Mouse (Mus musculus) liver (tissue): ENCODE data around the gene Klrb1c.
"Not testable (repeated sequence)": the region's sequence is repeated elsewhere in the genome, so short reads cannot be mapped to it uniquely, and the experiment has no call there.

ENCODE experiments used
- DNase-seq: peaks from one replicate; pipeline ENCODE4 v3.0.0-alpha.2; 2020; ENCODE audit warnings: mixed read lengths

Klrb1c gene

DNA sequence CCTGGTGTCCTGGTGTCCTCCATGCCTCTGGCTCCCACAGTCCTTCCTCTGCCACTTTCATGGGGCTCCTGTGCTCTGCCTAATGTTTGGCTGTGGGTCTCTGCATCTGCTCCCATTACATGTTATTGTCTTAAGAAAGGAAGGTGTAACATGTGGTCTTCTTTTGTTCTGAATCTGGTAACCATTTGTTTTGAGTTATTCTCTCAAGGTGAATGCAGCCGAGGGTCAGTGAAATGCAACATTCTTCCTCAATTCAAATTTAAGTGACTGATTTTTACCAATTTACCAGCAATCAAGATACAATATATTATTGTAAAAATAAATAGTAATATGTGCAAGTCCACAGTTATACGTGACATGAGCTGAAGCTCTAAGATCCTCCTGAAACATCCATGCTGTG, at the start of gene Klrb1c:
Gene Klrb1c (minus strand): TSS at position 101 of the 400 bp plus-strand sequence.
- DNase-seq, result no peak

DNA sequence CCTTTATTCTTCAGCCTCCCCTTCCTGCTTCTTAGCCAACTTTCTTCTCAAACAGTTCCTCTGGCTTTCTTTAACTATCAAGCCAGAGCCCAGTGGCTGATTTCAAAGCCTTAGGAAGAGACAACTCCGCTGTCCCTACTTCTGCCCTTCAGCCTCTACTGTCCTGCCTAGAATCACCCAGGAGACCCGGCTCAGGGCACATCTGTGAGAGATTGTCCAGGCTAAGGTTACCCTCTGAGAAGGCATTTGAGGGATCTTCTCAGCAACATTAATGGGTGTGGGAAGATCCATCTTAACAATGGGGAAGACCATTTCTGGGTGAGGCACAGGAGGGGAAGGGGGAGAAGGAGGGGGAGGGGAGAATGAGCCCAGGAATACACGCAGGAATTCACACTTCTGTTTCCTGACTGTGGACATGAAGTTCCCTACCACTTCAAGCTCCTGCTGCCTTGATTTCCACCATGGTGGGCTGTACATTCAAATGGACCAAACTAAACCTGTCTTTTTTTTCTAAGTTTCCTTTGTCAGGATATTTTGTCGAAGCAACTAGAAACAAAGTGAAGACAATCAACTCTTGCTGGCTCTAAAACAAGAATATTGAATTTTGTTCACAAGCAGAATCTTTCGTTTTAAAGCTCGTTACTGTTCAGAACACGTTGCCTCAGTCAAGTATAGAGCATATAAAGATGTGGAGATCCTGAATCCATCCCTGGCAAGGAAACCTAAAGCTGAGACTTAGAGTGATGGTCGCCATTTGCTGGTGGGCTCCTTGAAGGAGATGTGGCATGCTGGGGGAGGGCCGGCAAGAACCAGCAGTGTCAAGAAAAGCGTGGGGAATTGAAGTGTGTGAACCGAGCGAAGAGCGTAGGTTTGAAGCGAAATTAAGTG, 48.7 kb upstream of the Klrb1c start:
- DNase-seq, result no peak

DNA sequence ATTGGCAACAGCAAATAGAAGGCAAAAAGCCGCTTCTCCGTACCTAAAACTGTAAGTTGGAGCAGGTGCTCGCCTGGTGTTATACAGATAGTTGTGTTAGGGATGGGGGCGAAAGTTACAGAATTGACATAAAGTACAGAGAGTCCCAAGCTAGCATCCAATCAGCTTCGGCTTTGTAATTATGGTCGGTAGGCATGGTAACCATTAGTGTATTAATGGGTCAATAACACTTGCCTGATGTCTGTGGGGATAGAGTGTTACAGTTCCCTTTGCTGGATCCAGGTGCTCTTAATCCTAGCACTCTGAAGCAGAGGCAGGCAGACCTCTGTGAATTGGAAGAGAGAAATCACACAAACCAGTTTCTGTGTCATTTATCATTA, 47.9 kb upstream of the Klrb1c start:
- no peak for DNase-seq

GRCm38 (mm10) chr6:128836191-128836954, 47.4 kb upstream of the Klrb1c start:
- DNase-seq, result no peak

- DNase-seq, result no peak
These were observed 46.6 kb upstream of the Klrb1c start for GRCm38 (mm10) chr6:128835571-128835970.

- DNase-seq, result no peak
These were observed 44.0 kb upstream of the Klrb1c start for GRCm38 (mm10) chr6:128833046-128833445.

- no peak for DNase-seq
These were observed 40.8 kb upstream of the Klrb1c start for GRCm38 (mm10) chr6:128829837-128830236.

GRCm38 (mm10) chr6:128826781-128827180, 37.8 kb upstream of the Klrb1c start:
- no peak for DNase-seq

- DNase-seq, result no peak
These were observed 37.1 kb upstream of the Klrb1c start, which contains the start of the genes Gm44511 and Klrb1b for GRCm38 (mm10) chr6:128826132-128826531. Gene Gm44511, minus strand, starts transcription at chr6:128826315. Gene Klrb1b, minus strand, starts transcription at chr6:128826331.

- DNase-seq, result no peak
These were observed 29.2 kb upstream of the Klrb1c start for GRCm38 (mm10) chr6:128818083-128818802.

DNA sequence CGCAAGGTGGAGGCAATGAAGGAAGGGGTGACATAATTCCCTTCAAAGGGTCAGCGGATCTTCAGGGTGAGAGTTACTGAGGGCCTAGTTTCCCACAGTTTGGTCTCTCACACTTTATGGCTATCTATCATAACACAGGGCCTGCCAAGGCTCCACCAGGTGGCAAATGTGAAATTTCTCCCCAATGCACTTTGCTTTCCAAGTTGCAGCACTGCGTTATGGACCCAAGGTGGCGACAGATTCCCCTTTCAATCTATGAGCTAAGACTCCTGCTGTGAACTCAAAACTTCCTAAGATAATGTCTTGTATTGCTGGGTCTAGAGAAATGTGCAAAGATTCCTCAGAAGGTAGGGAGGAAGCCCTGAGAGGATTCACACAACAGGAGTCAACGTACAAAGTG, 19.5 kb upstream of the Klrb1c start:
- no peak for DNase-seq

DNA sequence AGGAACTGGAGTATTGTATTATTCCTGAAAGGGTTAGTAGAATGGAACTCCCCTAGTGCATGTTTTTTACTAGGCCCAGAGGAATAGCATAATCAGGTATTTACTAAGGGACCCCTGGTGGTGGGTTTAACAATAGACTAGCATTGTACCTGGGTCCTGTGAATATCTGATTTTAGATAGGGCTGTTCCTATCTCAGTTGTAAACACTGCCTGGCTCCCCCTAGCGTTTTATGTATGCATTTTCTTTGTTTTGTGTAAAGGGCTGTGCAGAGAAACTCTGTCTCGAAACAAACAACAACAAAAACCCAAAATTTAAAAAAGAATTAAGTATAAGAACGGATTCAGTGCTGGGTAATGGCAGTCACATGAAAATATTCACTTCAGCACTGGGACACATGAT, 18.0 kb upstream of the Klrb1c start:
- no peak for DNase-seq

GRCm38 (mm10) chr6:128804823-128805640, 16.0 kb upstream of the Klrb1c start:
- DNase-seq, result peak; percentile 56

DNA sequence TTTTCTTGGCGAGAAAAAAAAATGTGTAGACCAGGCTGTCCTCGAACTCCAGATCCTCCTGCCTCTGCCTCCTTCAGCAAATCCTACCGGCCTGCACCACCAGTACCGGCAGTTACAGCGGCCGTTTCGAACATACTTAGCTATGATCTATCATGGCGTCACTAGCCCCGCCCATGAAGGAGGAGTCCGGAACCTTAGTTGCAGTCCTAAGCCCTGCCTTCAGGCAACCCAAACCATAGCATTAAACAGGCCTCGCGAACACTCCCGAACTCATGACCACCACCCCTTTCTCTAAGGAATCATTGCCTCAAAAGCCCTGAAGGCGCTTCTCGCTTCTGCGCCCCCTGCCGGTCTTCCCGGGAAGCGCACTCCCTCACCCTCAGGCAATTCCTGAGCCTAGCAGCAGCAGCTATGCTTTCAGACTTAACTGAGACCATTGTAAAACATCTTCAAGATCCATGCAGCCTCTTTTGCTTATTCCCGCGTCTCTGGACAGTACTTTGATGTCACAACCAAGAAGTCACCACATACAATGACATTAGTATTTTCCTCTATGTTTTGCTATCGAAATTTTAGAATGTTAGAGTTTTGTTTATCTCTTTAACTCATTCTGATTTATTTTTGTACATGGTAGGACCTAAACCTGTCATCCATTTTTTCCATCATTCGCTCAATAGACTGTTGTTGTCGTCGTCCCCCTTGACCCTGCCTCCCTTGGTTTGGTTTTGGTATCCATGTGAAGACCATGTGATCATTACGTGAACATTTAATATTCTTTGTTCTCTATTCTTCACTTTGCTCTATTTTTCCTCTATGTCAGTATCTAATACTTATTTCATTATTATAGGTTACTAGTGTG, 14.2 kb upstream of the Klrb1c start:
- peak; percentile 93 for DNase-seq

GRCm38 (mm10) chr6:128802557-128802956, 13.5 kb upstream of the Klrb1c start:
- no peak for DNase-seq

GRCm38 (mm10) chr6:128800696-128801095, 11.7 kb upstream of the Klrb1c start:
- DNase-seq, result not testable (repeated sequence)

GRCm38 (mm10) chr6:128799896-128800270, 10.9 kb upstream of the Klrb1c start:
- DNase-seq, result no peak

- DNase-seq, result peak; percentile 87
These were observed 10.3 kb upstream of the Klrb1c start for GRCm38 (mm10) chr6:128799144-128799895.

GRCm38 (mm10) chr6:128798772-128799143, 9.7 kb upstream of the Klrb1c start:
- peak; percentile 82 for DNase-seq
